Mouse (Mus musculus) intestine, embryonic 15.5 days (tissue): ENCODE data around the gene Gpr143. TPM values are rescaled to one million over a fixed set of nuclear protein-coding genes. Genes with fewer than 3 reads are reported as not detected.
A peak's percentile ranks its signal among the peaks of the same experiment; 100 is the strongest.
"Not testable (repeated sequence)": the region's sequence is repeated elsewhere in the genome, so short reads cannot be mapped to it uniquely, and the experiment has no call there.

Experiments used
- ATAC-seq: fragments of 200-750 bp; cut with Nextera tagmentation; 2 replicates; pipeline ENCODE4 v1.8.0; 2017; ENCODE audit warnings: moderate TSS enrichment, moderate library complexity
- H3K27ac ChIP-seq: fragments of 300-500 bp; sonication (generic); 2 replicates; pipeline ENCODE4 v1.5.1; 2015; ENCODE audit warnings: mild to moderate bottlenecking, inconsistent platforms
- H3K27me3 ChIP-seq: fragments of 300-500 bp; sonication (generic); replicated peaks from 2 replicates; pipeline ENCODE4 v1.6.1; 2015; ENCODE audit warnings: inconsistent platforms
- H3K36me3 ChIP-seq: fragments of 300-500 bp; sonication (generic); 2 replicates; pipeline ENCODE4 v1.6.1; 2015; ENCODE audit warnings: inconsistent platforms
- H3K4me1 ChIP-seq: fragments of 300-500 bp; sonication (generic); replicated peaks from 2 replicates; pipeline ENCODE4 v1.6.1; 2015; ENCODE audit warnings: inconsistent platforms
- H3K4me2 ChIP-seq: fragments of 300-500 bp; sonication (generic); replicated peaks from 2 replicates; pipeline ENCODE4 v1.6.1; 2015; ENCODE audit warnings: mild to moderate bottlenecking, inconsistent platforms
- H3K4me3 ChIP-seq: fragments of 300-500 bp; sonication (generic); replicated peaks from 2 replicates; pipeline ENCODE4 v1.5.1; 2015; ENCODE audit warnings: inconsistent platforms
- H3K9ac ChIP-seq: fragments of 300-500 bp; sonication (generic); 2 replicates; pipeline ENCODE4 v1.6.1; 2015; ENCODE audit warnings: inconsistent platforms
- H3K9me3 ChIP-seq: fragments of 300-500 bp; sonication (generic); 2 replicates; pipeline ENCODE4 v1.6.1; 2016; ENCODE audit warnings: inconsistent platforms
- WGBS: fragments of 180-500 bp; shearing (Covaris S2); methylation state at CpG from one replicate; pipeline ENCODE4 v1.1.7; 2015; 5-methylcytosine and 5-hydroxymethylcytosine counted together
- polyA plus RNA-seq: library from polyadenylated mRNA; unstranded; fragments of >200 nt; fragmentation: Nextera tagmentation; extraction: Ambion mirVana; gene quantifications from 2 replicates; pipeline ENCODE4 v1.2.1, GENCODE M21; 2015

The Gpr143 gene
- polyA plus RNA-seq, 1 experiment from 2014 or later = 0.18 TPM

DNA sequence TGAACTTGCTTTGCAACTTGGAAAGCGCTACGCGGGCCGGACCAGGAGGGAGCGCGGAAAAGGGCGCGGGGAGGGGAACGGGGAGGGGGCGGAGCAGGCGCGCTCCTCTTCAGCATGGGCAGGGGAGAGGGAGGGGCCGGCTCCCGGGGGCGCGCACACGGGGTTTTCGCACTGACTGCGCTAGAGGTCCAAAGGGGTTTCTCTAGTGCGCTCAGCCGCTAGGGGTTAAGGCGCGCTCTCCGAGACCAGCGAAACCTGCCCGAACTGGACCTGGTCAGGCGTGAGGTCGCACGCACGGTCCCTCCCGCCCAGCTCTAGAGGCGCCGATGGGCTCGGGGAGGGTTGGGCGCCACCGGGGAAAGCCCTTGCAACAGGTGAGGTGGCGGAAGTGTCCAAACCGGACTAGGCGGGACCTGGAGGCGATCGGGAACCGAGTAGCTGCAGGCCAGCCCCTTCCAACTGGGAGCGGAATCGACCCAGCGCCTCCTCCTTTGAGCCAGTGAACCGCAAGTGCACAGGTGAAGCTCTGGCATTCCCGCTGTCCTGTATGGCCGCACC is 12.0 kb upstream of the Gpr143 start:
- Histone ChIP-seq H3K9ac (peak overlapping the region; percentile 61), H3K4me2 (peak overlapping the region; percentile 60), H3K4me3 (peak overlapping the region; percentile 58), H3K9me3 (no peaks in the 10 kb centered on the region), H3K27ac (peak overlapping the region; percentile 79), H3K36me3 (no peaks in the 10 kb centered on the region), H3K4me1 (no peaks in the 10 kb centered on the region), H3K27me3 (0 out of 2 replicates have a peak, but pooled peaks cover 7% of the 10 kb centered on the region)
- WGBS = 17% methylated on average over 43 of the region's 48 CpGs
- ATAC-seq = peak; percentile 96

GRCm38 (mm10) chrX:152788129-152788528 is 6.4 kb downstream of the Gpr143 start:
- Histone ChIP-seq H3K36me3 (no peaks in the 10 kb centered on the region), H3K9me3 (no peaks in the 10 kb centered on the region), H3K4me1 (no peaks in the 10 kb centered on the region), H3K27ac (no peak overlapping the region), H3K27me3 (no peaks in the 10 kb centered on the region), H3K4me3 (no peak overlapping the region), H3K9ac (no peak overlapping the region), H3K4me2 (no peak overlapping the region)
- no peak for ATAC-seq
- 77% methylated on average over 1 of the region's 1 CpGs for WGBS

- Histone ChIP-seq H3K4me3 (no peak overlapping the region), H3K36me3 (no peaks in the 10 kb centered on the region), H3K27me3 (no peaks in the 10 kb centered on the region), H3K4me1 (no peaks in the 10 kb centered on the region), H3K9ac (no peak overlapping the region), H3K9me3 (no peaks in the 10 kb centered on the region), H3K4me2 (no peak overlapping the region), H3K27ac (no peak overlapping the region)
- no peak for ATAC-seq
- 85% methylated on average over 2 of the region's 2 CpGs for WGBS
Observed at GRCm38 (mm10) chrX:152788611-152789010, 6.9 kb downstream of the Gpr143 start.

DNA sequence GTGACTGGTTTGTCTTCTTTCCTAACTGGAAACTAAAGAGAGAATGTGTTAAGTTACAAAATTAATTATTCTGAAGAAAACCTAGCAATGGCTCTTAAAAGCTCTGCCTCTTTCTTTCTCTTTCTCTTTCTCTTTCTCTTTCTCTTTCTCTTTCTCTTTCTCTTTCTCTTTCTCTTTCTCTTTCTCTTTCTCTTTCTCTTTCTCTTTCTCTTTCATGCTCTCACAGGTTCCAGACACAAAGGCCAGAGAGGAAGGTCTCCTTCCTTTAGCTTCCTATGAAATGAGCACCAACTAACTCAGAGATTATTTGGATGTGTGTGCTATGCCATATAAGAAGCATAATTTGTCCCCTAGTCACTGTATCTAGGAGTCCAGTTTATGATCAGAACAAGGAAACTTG is 23.6 kb downstream of the Gpr143 start:
- Histone ChIP-seq H3K27me3 (no peaks in the 10 kb centered on the region), H3K4me3 (no peak overlapping the region), H3K36me3 (no peaks in the 10 kb centered on the region), H3K4me1 (no peaks in the 10 kb centered on the region), H3K4me2 (no peak overlapping the region), H3K9ac (no peak overlapping the region), H3K27ac (no peak overlapping the region), H3K9me3 (no peaks in the 10 kb centered on the region)
- no peak for ATAC-seq

DNA sequence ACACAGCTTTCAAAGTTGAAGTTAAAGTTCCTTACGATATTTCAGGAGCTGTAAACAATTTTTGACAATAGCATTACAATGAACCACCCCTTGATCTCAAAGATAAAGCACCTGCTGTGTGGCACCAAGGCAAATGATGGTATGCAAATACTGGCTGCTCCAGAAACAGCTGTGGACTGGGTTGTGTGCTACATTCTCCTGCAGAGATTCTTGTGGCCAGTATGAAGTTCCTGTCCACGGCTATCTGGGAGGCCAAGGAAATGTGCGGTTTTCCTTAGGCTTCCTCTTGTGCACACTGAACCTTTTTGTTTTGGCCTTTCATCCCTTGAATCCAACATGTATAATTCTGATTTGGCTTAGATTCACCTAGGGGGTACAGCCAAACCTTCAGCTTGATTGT is 31.6 kb downstream of the Gpr143 start:
- Histone ChIP-seq H3K27me3 (no peaks in the 10 kb centered on the region), H3K4me2 (no peak overlapping the region), H3K36me3 (no peaks in the 10 kb centered on the region), H3K4me3 (no peak overlapping the region), H3K27ac (no peak overlapping the region), H3K4me1 (no peaks in the 10 kb centered on the region), H3K9ac (no peak overlapping the region), H3K9me3 (no peaks in the 10 kb centered on the region)
- ATAC-seq = no peak
- WGBS = 66% methylated on average over 3 of the region's 3 CpGs

GRCm38 (mm10) chrX:152818996-152819395 is 37.3 kb downstream of the Gpr143 start:
- H3K4me2 ChIP-seq = no peak overlapping the region
- H3K4me1 ChIP-seq = no peaks in the 10 kb centered on the region
- H3K27me3 ChIP-seq = no peaks in the 10 kb centered on the region
- no peak for ATAC-seq
- H3K36me3 ChIP-seq = no peaks in the 10 kb centered on the region
- H3K4me3 ChIP-seq = no peak overlapping the region
- no peak overlapping the region for H3K9ac ChIP-seq
- no peak overlapping the region for H3K27ac ChIP-seq
- no peaks in the 10 kb centered on the region for H3K9me3 ChIP-seq

GRCm38 (mm10) chrX:152831003-152831550 is 49.4 kb downstream of the Gpr143 start:
- not testable (repeated sequence) for H3K9ac ChIP-seq, H3K27me3 ChIP-seq, H3K36me3 ChIP-seq, H3K4me3 ChIP-seq, ATAC-seq, H3K27ac ChIP-seq, H3K4me2 ChIP-seq, H3K9me3 ChIP-seq, H3K4me1 ChIP-seq
- WGBS = no CpG with 5 or more reads among the region's 1 CpGs

GRCm38 (mm10) chrX:152834940-152835339 is 53.2 kb downstream of the Gpr143 start:
- not testable (repeated sequence) for H3K4me1 ChIP-seq, H3K9me3 ChIP-seq, H3K36me3 ChIP-seq, H3K27me3 ChIP-seq, H3K4me2 ChIP-seq, H3K9ac ChIP-seq, H3K27ac ChIP-seq, ATAC-seq, H3K4me3 ChIP-seq
- 31% methylated on average over 5 of the region's 5 CpGs for WGBS

GRCm38 (mm10) chrX:152855076-152855772 is 73.5 kb downstream of the Gpr143 start:
- ATAC-seq = peak; percentile 93
- H3K4me2 ChIP-seq = no peak overlapping the region
- H3K27me3 ChIP-seq = 0 out of 2 replicates have a peak, but pooled peaks cover 3% of the 10 kb centered on the region
- WGBS = 76% methylated on average over 3 of the region's 3 CpGs
- no peak overlapping the region for H3K4me3 ChIP-seq
- no peak overlapping the region for H3K27ac ChIP-seq
- H3K4me1 ChIP-seq = no peaks in the 10 kb centered on the region
- no peaks in the 10 kb centered on the region for H3K36me3 ChIP-seq
- H3K9ac ChIP-seq = no peak overlapping the region
- H3K9me3 ChIP-seq = no peaks in the 10 kb centered on the region

Other genes with a start within 250 kb of the Gpr143 start
- gene Cldn34a, start 218.6 kb upstream of the Gpr143 start, polyA plus RNA-seq = not detected in 2 replicates
- 5.6 TPM in 2 replicates for gene Shroom2, start 12.5 kb upstream of the Gpr143 start, polyA plus RNA-seq
- gene Usp51, start 224.5 kb downstream of the Gpr143 start, polyA plus RNA-seq = 0.73 and 0.91 TPM in 2 replicates